Mouse (Mus musculus): Measurements from ENCODE around the gene Chmp3. TPM values are rescaled to one million over a fixed set of nuclear protein-coding genes. Genes with fewer than 3 reads are reported as not detected.
A peak's percentile ranks its signal among the peaks of the same experiment; 100 is the strongest.

The Chmp3 gene
- 10 to 100 TPM; 39.4 to 40.6 TPM for total RNA-seq (2021)
- long read RNA-seq, experiment 1, transcript Chmp3-201 (6 exons, 2,654 nt) = major isoform, 28 of 40 reads
- long read RNA-seq, experiment 1, partial matches to known transcripts = 1 of 40 reads
- long read RNA-seq, experiment 1, other reads (novel, unspliced or antisense) = 11 of 40 reads
- long read RNA-seq, experiment 2, transcript Chmp3-201 (6 exons, 2,654 nt) = major isoform, 36 of 43 reads
- long read RNA-seq, experiment 2, partial matches to known transcripts = 1 of 43 reads
- long read RNA-seq, experiment 2, other reads (novel, unspliced or antisense) = 6 of 43 reads

- DNase-seq = peak; percentile 93
- intact Hi-C loops (cut with DNase I; ENCODE audit: low total_unique reads) = no loop called here
Measured at GRCm38 (mm10) chr6:71543686-71544499, at the start of gene Chmp3. Chmp3 (plus strand) TSS chr6:71543797.

GRCm38 (mm10) chr6:71494341-71495020 is 49.1 kb upstream of the Chmp3 start:
- intact Hi-C loops (cut with DNase I; ENCODE audit: low total_unique reads) = no loop called here
- DNase-seq = no peak

GRCm38 (mm10) chr6:71500575-71500974 is 43.0 kb upstream of the Chmp3 start:
- intact Hi-C loops (cut with DNase I; ENCODE audit: low total_unique reads) = no loop called here
- DNase-seq = no peak

- no peak for DNase-seq
- intact Hi-C loops (cut with DNase I; ENCODE audit: low total_unique reads) = no loop called here
Measured at GRCm38 (mm10) chr6:71503001-71503400, 40.6 kb upstream of the Chmp3 start.

GRCm38 (mm10) chr6:71503670-71504069 is 39.9 kb upstream of the Chmp3 start:
- intact Hi-C loops (cut with DNase I; ENCODE audit: low total_unique reads) = no loop called here
- no peak for DNase-seq

GRCm38 (mm10) chr6:71504091-71504490 is 39.5 kb upstream of the Chmp3 start:
- intact Hi-C loops (cut with DNase I; ENCODE audit: low total_unique reads) = no loop called here
- no peak for DNase-seq

GRCm38 (mm10) chr6:71505671-71506070 is 37.9 kb upstream of the Chmp3 start:
- intact Hi-C loops (cut with DNase I; ENCODE audit: low total_unique reads) = no loop called here
- no peak for DNase-seq

- no peak for DNase-seq
- intact Hi-C loops (cut with DNase I; ENCODE audit: low total_unique reads) = no loop called here
Measured at GRCm38 (mm10) chr6:71519476-71519875, 24.1 kb upstream of the Chmp3 start.

GRCm38 (mm10) chr6:71525556-71525955 is 18.0 kb upstream of the Chmp3 start:
- intact Hi-C loops (cut with DNase I; ENCODE audit: low total_unique reads) = no loop called here

GRCm38 (mm10) chr6:71527056-71527455 is 16.5 kb upstream of the Chmp3 start:
- no peak for DNase-seq
- intact Hi-C loops (cut with DNase I; ENCODE audit: low total_unique reads) = no loop called here

More at GRCm38 (mm10) chr6:71525556-71525955, 18.0 kb upstream of the Chmp3 start:
- no peak for DNase-seq

- no peak for DNase-seq
- intact Hi-C loops (cut with DNase I; ENCODE audit: low total_unique reads) = no loop called here
Measured at GRCm38 (mm10) chr6:71527826-71528225, 15.8 kb upstream of the Chmp3 start.

GRCm38 (mm10) chr6:71530176-71530575 is 13.4 kb upstream of the Chmp3 start:
- DNase-seq = no peak
- intact Hi-C loops (cut with DNase I; ENCODE audit: low total_unique reads) = no loop called here

GRCm38 (mm10) chr6:71537286-71537685 is 6.3 kb upstream of the Chmp3 start:
- intact Hi-C loops (cut with DNase I; ENCODE audit: low total_unique reads) = no loop called here
- DNase-seq = no peak

- DNase-seq = no peak
- intact Hi-C loops (cut with DNase I; ENCODE audit: low total_unique reads) = no loop called here
Measured at GRCm38 (mm10) chr6:71555507-71555951, 11.9 kb downstream of the Chmp3 start.

GRCm38 (mm10) chr6:71556826-71557225 is 13.2 kb downstream of the Chmp3 start:
- no peak for DNase-seq
- intact Hi-C loops (cut with DNase I; ENCODE audit: low total_unique reads) = no loop called here

GRCm38 (mm10) chr6:71568616-71569015 is 25.0 kb downstream of the Chmp3 start:
- intact Hi-C loops (cut with DNase I; ENCODE audit: low total_unique reads) = no loop called here

GRCm38 (mm10) chr6:71569025-71569424 is 25.4 kb downstream of the Chmp3 start:
- intact Hi-C loops (cut with DNase I; ENCODE audit: low total_unique reads) = no loop called here
- no peak for DNase-seq

More at GRCm38 (mm10) chr6:71568616-71569015, 25.0 kb downstream of the Chmp3 start:
- DNase-seq = no peak

- DNase-seq = no peak
- intact Hi-C loops (cut with DNase I; ENCODE audit: low total_unique reads) = no loop called here
Measured at GRCm38 (mm10) chr6:71575359-71575758, 31.8 kb downstream of the Chmp3 start.

GRCm38 (mm10) chr6:71579478-71579877 is 35.9 kb downstream of the Chmp3 start:
- no peak for DNase-seq
- intact Hi-C loops (cut with DNase I; ENCODE audit: low total_unique reads) = no loop called here

GRCm38 (mm10) chr6:71583198-71583597 is 39.6 kb downstream of the Chmp3 start:
- no peak for DNase-seq
- intact Hi-C loops (cut with DNase I; ENCODE audit: low total_unique reads) = no loop called here
